Mouse (Mus musculus) embryonic stem cell, embryonic (primary cell): ENCODE results near the gene Hyal2.

ENCODE experiments used
- CTCF ChIA-PET, 4 experiments: fragments of 300-600 bp in 2 of 4; fragments of 350-600 bp in 2 of 4; sonication (Branson Sonifier 250); formaldehyde crosslinking; loops; one replicate each; lab custom pipeline; 2022; ENCODE audit warnings: inconsistent platforms in 2 of 4; lab: Charles Lee
- POLR2A ChIA-PET, 4 experiments: fragments of 300-600 bp in 2 of 4; fragments of 350-600 bp in 2 of 4; sonication (Branson Sonifier 250); formaldehyde crosslinking; loops; one replicate each; lab custom pipeline; 2022; ENCODE audit warnings: antibody characterized with exemption in 4 of 4, inconsistent platforms in 1 of 4; lab: Charles Lee

Gene Hyal2

DNA sequence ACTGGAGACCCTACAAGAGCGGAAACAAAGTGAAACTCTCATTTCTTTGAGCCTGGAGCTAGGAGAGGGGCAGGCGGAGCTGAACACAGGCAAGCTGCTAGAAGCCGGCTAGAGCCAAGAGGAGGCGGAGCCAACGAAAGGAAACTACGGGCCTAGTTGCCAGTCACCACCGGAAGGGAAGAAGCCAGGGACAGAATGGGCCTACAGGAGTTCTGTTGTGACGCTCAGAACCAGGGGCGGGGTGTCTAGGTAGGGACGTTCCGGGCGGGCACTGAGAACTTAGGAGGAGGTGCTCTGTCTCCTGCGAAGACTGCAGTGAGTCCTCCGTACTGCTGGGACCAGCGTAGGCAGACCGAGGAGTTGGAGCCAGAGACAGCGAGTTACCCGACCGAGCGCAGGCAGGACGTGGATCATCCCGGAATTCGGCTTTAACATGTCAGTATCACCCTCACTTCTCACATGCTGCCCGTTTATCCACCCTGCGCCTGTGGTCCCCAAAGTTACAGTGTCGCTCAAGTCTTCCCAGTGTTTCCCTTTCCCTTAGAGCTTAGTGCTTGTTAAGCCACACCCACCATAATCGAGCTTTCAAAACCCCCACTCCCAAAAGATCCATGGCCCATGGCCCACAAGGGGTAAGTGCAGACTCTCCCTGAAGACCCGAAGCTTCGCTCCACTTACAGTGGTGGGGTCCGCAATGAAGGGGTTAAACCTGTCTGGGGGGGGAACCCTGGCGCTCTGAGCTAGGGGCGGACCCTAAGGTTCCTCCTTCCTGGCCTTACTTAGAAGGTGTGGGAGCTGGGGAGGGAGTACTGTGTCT, 13.0 kb downstream of the Hyal2 start, which contains the start of gene Hyal3:
Gene Hyal3, plus strand, starts transcription at position 318 of the 817 bp plus-strand sequence.
- POLR2A ChIA-PET, result interaction anchor here (0.6 to 29.0 kb wide), 46 partner anchors 8 to 284 kb away, joined by 3 to 450 read pairs (median 6); partner anchors contain the start of genes Gnai2 (in 3 of the 4), Hyal2 (in 3 of the 4), Cyb561d2 (in 2 of the 4) and Nprl2 (in 2 of the 4)

DNA sequence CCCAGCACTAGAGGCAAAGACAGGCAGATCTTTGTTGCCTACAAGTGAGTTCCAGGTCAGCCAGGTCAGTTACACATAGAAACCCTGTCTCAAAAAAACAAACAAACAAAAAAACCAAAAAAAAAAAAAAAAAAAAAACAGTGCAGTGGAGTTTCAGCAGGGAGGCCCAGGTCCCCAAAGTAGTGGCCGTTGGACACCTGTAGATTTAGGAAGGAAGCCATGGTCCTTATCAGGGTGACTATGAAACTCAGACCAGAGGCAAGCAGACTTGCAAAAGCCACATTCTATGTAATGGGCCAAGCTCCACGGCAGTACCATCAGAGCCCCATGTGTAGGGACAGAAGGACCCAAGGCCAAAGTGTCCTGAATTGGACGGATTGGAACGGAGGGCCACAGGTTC, 13.8 kb downstream of the Hyal2 start:
- CTCF ChIA-PET, result interaction anchor here in 2 of 4 experiments (0.7 to 2.4 kb wide), 10 partner anchors 13 to 96 kb away, joined by 3 to 12 read pairs (median 4); partner anchors contain the start of genes Gnai2 (in 1 of the 2) and Hyal2 (in 1 of the 2)

More for the DNA sequence above, 13.0 kb downstream of the Hyal2 start, which contains the start of gene Hyal3:
- CTCF ChIA-PET, result interaction anchor here in 3 of 4 experiments (0.5 to 2.4 kb wide), 16 partner anchors 9 to 206 kb away, joined by 3 to 12 read pairs (median 4); partner anchors contain the start of genes Gnai2 (in 1 of the 3) and Hyal2 (in 1 of the 3)

DNA sequence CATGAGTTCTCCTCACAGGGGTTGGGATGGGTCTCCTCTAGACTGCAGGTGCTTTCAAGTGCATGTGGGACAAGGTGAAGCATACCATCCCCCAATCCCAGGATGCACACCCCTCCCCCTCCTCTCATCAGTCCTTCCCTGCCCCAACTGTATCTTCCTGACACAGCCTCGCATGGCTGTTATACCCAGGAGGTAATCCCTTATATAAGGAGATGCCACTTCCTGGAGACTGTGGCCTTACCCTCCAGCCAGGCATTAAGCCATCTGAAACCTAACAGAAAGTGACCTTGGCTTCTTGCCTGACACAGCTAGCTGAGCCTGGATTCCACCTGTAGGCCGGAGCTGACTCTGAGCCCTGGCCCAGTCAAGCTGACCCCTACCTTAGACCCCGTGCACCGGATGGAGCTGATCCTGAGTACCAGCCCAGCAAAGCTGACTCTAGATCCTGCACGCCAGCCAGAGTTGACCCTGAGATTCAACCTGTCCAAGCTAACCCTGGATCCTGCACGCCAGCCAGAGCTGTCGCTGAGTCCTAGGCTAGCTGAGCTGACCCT, 14.8 kb downstream of the Hyal2 start:
- ChIA-PET POLR2A (interaction anchor here in 3 of 4 experiments (0.6 to 29.0 kb wide), 17 partner anchors 12 to 412 kb away, joined by 3 to 450 read pairs (median 4); partner anchors contain the start of genes Hyal2 (in 3 of the 3), Tusc2 (in 2 of the 3), Cyb561d2 (in 1 of the 3) and Ifrd2 (in 1 of the 3)), CTCF (interaction anchor here in 3 of 4 experiments (0.8 to 2.0 kb wide), 6 partner anchors 18 to 63 kb away, joined by 3 to 5 read pairs (median 4); no protein-coding TSS in a partner anchor)

More for the DNA sequence above, 13.8 kb downstream of the Hyal2 start:
- POLR2A ChIA-PET, result interaction anchor here (0.6 to 29.0 kb wide), 28 partner anchors 10 to 1214 kb away, joined by 3 to 450 read pairs (median 10); partner anchors contain the start of genes Hyal2 (in 3 of the 4), Cyb561d2 (in 2 of the 4), Nprl2 (in 2 of the 4) and Ifrd2 (in 1 of the 4)

DNA sequence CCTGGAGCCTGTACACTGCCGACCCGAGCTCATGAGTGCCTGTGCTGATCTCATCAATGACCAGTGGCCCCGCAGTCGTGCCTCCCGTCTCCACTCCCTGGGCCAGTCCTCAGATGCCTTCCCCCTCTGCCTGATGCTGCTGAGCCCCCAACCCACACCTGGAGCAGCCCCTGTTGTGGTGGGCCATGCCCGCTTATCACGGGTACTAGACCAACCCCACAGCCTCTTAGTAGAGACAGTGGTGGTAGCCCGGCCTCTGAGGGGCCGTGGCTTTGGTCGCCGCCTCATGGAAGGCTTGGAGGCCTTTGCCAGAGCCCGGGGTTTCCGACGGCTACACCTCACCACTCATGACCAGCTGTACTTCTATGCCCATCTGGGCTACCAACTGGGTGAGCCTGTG, 15.4 kb downstream of the Hyal2 start:
- POLR2A ChIA-PET, result interaction anchor here in 3 of 4 experiments (0.7 to 29.0 kb wide), 13 partner anchors 11 to 412 kb away, joined by 3 to 450 read pairs (median 4); partner anchors contain the start of genes Hyal2 (in 2 of the 3), Tusc2 (in 2 of the 3), Cyb561d2 (in 1 of the 3) and Ifrd2 (in 1 of the 3)
- CTCF ChIA-PET, result interaction anchor here in 3 of 4 experiments (0.5 to 2.0 kb wide), 4 partner anchors 17 to 62 kb away, joined by 3 to 5 read pairs (median 4); no protein-coding TSS in a partner anchor

DNA sequence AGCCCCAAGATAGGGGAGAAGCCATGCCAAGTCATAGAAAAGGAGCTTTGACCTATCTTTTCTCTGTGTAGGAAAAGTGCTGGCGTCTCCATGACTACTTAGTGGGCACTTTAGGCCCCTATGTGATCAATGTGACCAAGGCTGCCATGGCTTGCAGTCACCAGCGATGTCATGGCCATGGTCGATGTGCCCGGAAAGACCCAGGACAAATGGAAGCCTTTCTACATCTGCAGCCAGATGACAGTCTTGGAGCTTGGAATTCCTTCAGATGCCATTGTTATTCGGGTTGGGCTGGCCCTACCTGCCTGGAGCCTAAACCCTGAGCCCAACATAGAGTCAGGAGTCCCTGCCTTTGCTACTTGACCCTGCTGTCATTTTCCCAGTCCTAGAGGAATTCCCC, 18.8 kb downstream of the Hyal2 start:
- CTCF ChIA-PET, result interaction anchor here (0.7 to 2.5 kb wide), 9 partner anchors 10 to 91 kb away, joined by 3 to 10 read pairs (median 5); partner anchors contain the start of gene Hyal1 (in 1 of the 4)
- POLR2A ChIA-PET, result interaction anchor here (0.5 to 29.0 kb wide), 41 partner anchors 8 to 419 kb away, joined by 3 to 450 read pairs (median 7); partner anchors contain the start of genes Hyal1 (in 4 of the 4), Cyb561d2 (in 2 of the 4), Naa80 (in 2 of the 4) and Nprl2 (in 2 of the 4)

DNA sequence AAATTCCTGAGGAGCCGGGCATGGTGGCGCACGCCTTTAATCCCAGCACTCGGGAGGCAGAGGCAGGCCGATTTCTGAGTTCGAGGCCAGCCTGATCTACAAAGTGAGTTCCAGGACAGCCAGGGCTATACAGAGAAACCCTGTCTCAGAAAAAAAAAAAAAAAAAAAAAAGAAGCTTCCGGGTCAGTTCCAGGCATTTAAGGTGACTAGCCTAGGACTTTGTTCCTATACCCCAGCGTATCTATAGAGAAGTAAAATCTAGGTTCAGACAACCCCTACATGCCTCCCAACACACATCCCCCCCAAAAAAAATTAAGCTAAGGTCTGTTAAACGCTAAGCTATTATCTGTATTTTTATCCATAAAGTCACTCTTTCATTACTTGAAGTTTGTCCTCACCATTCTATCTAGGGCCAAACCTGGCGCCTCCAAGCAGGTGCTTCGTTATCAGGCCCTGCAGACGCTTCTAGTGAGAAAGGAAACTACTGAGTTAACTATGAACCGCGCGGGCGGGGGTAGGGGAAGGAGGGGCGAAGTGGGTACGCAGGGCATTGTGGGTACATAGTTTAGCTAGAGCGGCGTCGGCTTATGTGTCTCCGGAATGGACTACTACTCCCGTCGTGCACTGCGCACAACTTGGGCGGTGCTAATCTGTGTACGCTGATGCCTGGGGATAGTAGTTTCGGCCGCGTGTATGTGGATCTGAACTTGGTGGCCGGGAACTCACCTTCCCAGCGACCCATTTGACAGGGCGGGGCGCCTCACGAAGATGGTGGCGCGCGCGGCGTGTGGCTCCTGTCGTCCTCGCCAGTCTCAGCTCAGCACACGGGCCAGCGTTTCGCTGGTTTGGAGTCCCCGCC, 19.5 kb downstream of the Hyal2 start, which contains the start of gene Ifrd2:
Gene Ifrd2, plus strand, starts transcription at position 669 of the 859 bp plus-strand sequence.
- ChIA-PET POLR2A (interaction anchor here (0.5 to 29.0 kb wide), 68 partner anchors 7 to 752 kb away, joined by 3 to 450 read pairs (median 4); partner anchors contain the start of genes Hyal1 (in 4 of the 4), Naa80 (in 3 of the 4), Zmynd10 (in 3 of the 4) and Cyb561d2 (in 2 of the 4)), CTCF (interaction anchor here (0.6 to 2.5 kb wide), 27 partner anchors 11 to 236 kb away, joined by 3 to 10 read pairs (median 3); partner anchors contain the start of genes Hyal1 (in 1 of the 4) and Zmynd10 (in 1 of the 4))

DNA sequence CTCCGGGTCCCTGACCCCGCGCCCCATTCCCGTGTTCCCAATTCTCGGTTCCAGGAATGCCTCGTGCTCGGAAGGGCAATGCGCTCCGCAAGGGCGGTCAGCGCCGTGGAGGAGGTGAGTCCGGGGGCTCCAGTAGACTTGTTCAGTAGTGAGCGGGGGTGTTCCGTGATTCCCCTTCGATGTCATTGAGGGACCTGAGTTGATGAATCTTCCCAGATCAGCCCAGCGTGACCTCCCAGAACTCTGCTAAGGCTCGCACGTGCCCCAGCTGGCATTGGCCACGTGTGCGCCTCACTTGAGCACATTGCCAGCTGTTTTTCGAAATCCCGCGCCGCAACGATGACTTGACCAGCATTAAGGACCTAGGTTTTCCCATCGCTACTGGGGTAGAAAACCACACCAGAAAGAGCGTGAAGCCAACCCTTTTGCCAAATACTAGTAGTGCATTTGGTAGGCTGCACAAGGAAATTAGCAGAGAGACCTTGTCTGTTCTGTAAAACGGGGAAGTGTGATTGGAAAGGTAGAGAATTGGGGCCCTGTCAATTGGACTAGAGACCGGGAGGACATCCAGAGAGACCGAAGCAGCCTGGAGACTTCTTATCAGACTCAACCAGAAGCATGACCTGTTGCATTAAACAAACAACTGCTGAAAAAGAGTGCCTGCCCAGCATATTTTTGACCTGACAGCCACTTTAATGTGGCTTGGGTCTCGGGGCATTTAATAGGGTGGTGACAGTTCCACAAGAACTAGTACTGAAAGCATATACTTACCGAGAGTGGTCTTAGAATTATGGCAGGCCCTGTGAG, 20.3 kb downstream of the Hyal2 start:
- CTCF ChIA-PET, result interaction anchor here in 3 of 4 experiments (0.6 to 2.9 kb wide), 23 partner anchors 11 to 87 kb away, joined by 3 to 10 read pairs (median 4); partner anchors contain the start of gene Hyal1 (in 1 of the 3)
- POLR2A ChIA-PET, result interaction anchor here (0.5 to 29.0 kb wide), 53 partner anchors 6 to 751 kb away, joined by 3 to 450 read pairs (median 5); partner anchors contain the start of genes Hyal1 (in 4 of the 4), Naa80 (in 3 of the 4), Cyb561d2 (in 2 of the 4) and Gnai2 (in 2 of the 4)

DNA sequence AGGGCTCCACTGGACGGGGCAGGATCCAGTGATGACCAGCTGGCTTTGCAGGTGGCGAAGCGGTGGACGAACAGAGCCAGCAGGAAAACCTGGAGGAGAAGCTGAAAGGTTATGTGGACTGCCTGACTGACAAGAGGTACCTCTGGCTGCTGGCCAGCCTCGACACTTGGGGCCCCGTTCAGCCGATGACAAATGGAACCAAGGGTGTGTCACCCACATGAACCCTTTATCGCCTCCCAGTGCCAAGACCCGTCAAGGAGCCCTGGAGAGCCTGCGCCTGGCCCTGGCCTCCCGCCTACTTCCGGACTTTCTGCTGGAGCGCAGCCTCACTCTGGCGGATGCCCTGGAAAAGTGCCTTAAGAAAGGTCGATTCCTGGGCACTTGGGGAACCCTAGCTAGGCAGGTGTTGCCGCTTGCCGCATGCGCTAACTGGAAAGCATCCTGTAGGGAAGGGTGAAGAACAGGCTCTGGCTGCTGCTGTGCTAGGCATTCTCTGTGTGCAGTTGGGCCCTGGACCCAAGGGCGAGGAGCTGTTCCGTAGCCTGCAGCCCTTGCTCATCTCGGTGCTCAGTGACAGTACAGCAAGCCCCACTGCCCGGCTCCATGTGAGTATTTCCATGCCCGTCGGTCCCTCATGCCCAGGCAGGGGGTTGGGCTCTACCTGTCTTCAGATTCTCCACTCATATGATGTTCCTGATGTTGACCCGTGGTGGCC, 22.5 kb downstream of the Hyal2 start:
- ChIA-PET CTCF (interaction anchor here in 3 of 4 experiments (0.6 to 2.9 kb wide), 10 partner anchors 11 to 295 kb away, joined by 3 to 16 read pairs (median 4); no protein-coding TSS in a partner anchor), POLR2A (interaction anchor here in 3 of 4 experiments (0.6 to 29.0 kb wide), 15 partner anchors 4 to 799 kb away, joined by 3 to 450 read pairs (median 5); partner anchors contain the start of genes Hyal1 (in 2 of the 3), Hyal2 (in 2 of the 3), Naa80 (in 2 of the 3) and Hyal3 (in 1 of the 3))

DNA sequence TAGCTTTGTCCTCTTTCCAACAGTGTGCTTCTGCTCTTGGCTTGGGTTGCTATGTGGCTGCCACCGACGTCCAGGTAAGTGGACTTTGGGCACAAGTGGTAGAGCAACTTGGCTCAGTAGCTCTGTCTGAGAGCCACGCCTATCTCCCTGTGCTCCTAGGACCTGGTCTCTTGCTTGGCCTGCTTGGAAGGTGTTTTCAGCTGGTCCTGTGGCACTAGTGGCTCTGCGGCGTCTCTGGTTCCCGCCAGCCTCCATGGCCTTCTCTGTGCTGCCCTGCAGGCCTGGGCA, 23.0 kb downstream of the Hyal2 start:
- ChIA-PET CTCF (interaction anchor here in 3 of 4 experiments (0.6 to 2.9 kb wide), 9 partner anchors 10 to 295 kb away, joined by 3 to 16 read pairs (median 5); no protein-coding TSS in a partner anchor), POLR2A (interaction anchor here in 3 of 4 experiments (1.1 to 29.0 kb wide), 10 partner anchors 4 to 40 kb away, joined by 3 to 450 read pairs (median 5); partner anchors contain the start of genes Hyal1 (in 2 of the 3), Naa80 (in 2 of the 3), Hyal2 (in 1 of the 3) and Hyal3 (in 1 of the 3))

DNA sequence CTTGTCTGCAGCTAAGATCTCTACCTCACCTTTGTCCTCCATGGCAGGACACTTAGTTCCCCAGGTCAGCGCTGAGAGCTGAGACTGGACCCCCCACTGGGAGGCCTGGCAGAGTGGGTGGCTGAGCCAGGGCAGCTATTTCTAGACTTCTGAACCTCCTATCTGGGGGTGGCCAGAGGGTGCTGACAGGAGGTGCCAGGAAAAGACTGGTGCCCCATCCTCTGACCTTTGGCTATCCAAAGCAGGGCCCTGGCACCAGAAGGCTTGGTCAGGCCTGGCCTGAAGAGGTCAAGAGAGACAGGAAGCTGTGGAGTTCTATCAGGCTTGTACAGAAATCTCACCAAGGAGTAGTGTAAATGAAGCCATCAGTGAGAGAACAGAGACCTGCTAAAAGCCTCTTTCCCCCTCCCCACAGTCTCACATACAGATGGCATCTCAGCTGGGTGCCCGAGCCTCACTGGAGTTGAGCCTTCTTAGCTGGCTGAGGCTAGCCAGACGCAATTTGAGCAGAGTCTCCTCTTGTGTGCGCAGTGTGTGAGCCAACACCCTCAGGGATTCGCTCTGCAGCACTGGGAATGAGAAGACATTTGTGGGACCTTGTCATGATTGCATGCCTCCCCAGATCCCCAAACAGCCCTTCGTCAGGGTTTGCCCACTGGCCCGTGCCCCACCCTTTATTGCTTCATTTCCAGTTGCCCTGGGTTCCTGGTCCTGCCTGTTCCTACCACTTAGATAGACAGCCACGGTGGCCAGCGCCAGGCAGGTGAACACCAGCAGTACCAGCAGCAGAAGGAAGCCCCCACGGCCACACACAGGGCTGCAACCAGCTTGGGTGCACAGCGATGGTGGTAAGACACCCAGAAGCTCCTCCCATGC, 25.6 kb downstream of the Hyal2 start:
- POLR2A ChIA-PET, result interaction anchor here in 3 of 4 experiments (0.6 to 21.2 kb wide), 16 partner anchors 9 to 502 kb away, joined by 3 to 450 read pairs (median 4); partner anchors contain the start of genes Hyal1 (in 2 of the 3), Hyal3 (in 2 of the 3), Naa80 (in 2 of the 3) and Gnai2 (in 1 of the 3)

DNA sequence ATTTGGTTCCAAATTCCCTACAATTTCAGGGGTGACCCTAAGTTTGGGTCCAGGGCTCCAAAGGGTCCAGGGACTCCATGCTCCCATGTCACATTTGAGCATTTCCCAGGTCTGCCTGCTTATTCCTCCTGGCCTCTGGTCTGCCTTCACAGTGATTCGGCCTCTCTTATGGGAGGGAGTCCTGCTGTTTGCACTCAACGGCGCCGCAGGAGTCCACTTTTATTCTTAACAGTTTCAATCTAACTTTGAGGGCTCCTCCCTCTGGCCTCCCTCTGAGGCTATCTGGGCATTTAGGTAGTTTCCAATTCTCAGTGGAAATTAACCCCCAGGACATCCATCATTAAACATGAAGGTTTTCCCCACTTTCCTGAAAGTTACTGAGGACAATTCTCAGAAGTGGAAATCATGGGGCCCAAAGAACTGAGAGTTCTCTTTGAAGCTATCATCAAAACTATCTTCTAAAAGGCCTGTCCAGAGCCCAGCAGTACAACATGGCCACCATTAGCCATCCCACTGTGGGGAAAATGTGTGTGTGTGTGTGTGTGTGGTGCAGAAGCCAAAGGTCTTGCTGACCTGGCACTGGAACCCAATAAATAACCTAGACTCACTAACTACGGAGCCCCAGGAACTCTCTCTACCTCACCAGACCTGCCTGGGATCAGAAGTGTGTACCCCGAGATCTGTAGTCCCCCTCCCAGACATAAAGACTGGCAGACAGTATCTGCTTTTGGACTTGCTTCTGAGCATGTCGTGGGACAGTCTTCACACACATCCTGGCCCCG, 26.7 kb downstream of the Hyal2 start:
- ChIA-PET CTCF (interaction anchor here in 1 of 4 experiments (0.7 kb wide), 1 partner anchor 52 kb away, joined by 4 read pairs; no protein-coding TSS in a partner anchor), POLR2A (interaction anchor here (1.0 to 21.2 kb wide), 9 partner anchors 12 to 44 kb away, joined by 3 to 450 read pairs (median 3); partner anchors contain the start of genes Hyal1 (in 2 of the 4), Naa80 (in 2 of the 4), Hyal2 (in 1 of the 4) and Hyal3 (in 1 of the 4))

More for the DNA sequence above, 25.6 kb downstream of the Hyal2 start:
- CTCF ChIA-PET, result interaction anchor here (0.6 to 1.4 kb wide), 6 partner anchors 11 to 52 kb away, joined by 3 read pairs; no protein-coding TSS in a partner anchor
